Mouse (Mus musculus) leukemia stem cell, adult 10-12 weeks (primary cell): ENCODE data around the gene Klra6. TPM values are rescaled to one million over a fixed set of nuclear protein-coding genes. Genes with fewer than 3 reads are reported as not detected.

ENCODE experiments used
- polyA plus RNA-seq: library from polyadenylated mRNA; stranded (reverse); fragments of >175 nt; gene quantifications from 2 replicates; pipeline ENCODE4 v1.2.3, GENCODE M21; 2012; ENCODE audit warnings: low replicate concordance

The Klra6 gene
- not detected in 2 replicates for polyA plus RNA-seq

DNA sequence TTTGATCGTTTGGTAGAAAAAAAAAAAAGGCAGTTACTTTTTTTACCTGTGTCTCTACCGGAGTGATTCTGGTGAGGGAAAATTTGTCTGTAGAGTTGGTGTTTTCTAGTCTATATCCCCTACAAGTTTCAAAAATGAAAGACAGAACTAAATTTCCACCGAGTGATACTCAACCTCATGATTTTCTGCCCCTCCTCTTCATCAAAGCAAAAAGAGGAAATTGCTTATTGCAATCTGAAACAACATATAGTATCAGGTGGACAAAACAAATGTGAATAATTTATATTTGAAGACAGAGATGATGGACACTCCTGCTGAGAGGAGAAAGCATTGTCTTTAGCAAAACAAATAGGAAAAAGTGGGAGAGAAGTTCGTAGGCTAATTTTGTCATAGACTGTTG, at the start of gene Klra6:
Gene Klra6 (minus strand): TSS at position 101 of the 400 bp plus-strand sequence.

DNA sequence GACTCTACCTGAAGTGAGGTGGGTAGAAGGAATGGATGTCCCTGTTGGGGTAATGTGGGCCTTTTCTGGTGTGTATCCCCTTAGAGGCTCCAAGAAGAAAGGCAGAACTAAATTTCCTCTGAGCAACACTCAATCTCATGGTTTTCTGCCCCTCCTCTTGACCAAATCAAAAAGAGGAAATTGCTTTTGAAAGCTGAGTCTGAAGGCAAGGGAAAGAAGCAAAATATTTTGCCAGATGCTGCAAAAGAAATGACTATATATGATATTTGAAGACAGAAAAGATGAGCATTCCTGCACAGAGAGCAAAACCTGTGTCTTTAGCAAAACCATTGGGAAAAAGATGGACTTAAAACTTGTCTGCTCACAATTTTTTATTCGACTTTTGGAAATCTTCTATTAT, 40.4 kb upstream of the Klra6 start, which contains the start of gene Klra4:
Gene Klra4 (minus strand): TSS at position 101 of the 400 bp plus-strand sequence.

Other genes starting within 250 kb of the Klra6 start
- gene Gm156, start 242.7 kb downstream of the Klra6 start, polyA plus RNA-seq = not detected in 2 replicates
- gene Gm17631, start 164.3 kb downstream of the Klra6 start, polyA plus RNA-seq = not detected in 2 replicates
- gene Klra17, start 150.3 kb downstream of the Klra6 start, polyA plus RNA-seq = 0.15 and 0.16 TPM in 2 replicates
- not detected in 2 replicates for gene Klra5, start 109.3 kb downstream of the Klra6 start, polyA plus RNA-seq
- gene Klra4, start 40.3 kb upstream of the Klra6 start, polyA plus RNA-seq = not detected in 2 replicates
- not detected in 2 replicates for gene Klra8, start 102.9 kb upstream of the Klra6 start, polyA plus RNA-seq
- not detected in 2 replicates for gene Klra9, start 166.2 kb upstream of the Klra6 start, polyA plus RNA-seq
- gene Klra7, start 206.4 kb upstream of the Klra6 start, polyA plus RNA-seq = not detected in 2 replicates